Mouse (Mus musculus) monocyte, adult 2 months (primary cell): ENCODE measurements around the gene Gm37240.
A peak's percentile ranks its signal among the peaks of the same experiment; 100 is the strongest.
"Not testable (repeated sequence)": the region's sequence is repeated elsewhere in the genome, so short reads cannot be mapped to it uniquely, and the experiment has no call there.

Experiments
- DNase-seq, 2 experiments: peaks; one replicate each; pipeline ENCODE4 v3.0.0; 2022; ENCODE audit warnings: low spot score in 2 of 2, low read depth in 1 of 2

Gene Gm37240

GRCm38 (mm10) chr3:84582023-84582912 is 1305.0 kb downstream of the Gm37240 start, which contains the start of gene Arfip1:
Gene Arfip1 (minus strand): TSS chr3:84582625.
- peak; percentile 70 to 86 for DNase-seq

GRCm38 (mm10) chr3:84581696-84582022 is 1305.7 kb downstream of the Gm37240 start:
- DNase-seq = no peak

GRCm38 (mm10) chr3:84580716-84581115 is 1306.6 kb downstream of the Gm37240 start:
- no peak for DNase-seq

GRCm38 (mm10) chr3:84570501-84570900 is 1316.8 kb downstream of the Gm37240 start:
- DNase-seq = no peak

GRCm38 (mm10) chr3:84569587-84569986 is 1317.7 kb downstream of the Gm37240 start:
- no peak for DNase-seq

GRCm38 (mm10) chr3:84568540-84568939 is 1318.8 kb downstream of the Gm37240 start:
- DNase-seq = no peak

- DNase-seq = no peak
Observed at GRCm38 (mm10) chr3:84563415-84563814, 1323.9 kb downstream of the Gm37240 start.

- DNase-seq = not testable (repeated sequence)
Observed at GRCm38 (mm10) chr3:84562911-84563310, 1324.4 kb downstream of the Gm37240 start.

- DNase-seq = no peak
Observed at GRCm38 (mm10) chr3:84558301-84558700, 1329.0 kb downstream of the Gm37240 start.

GRCm38 (mm10) chr3:84555780-84556179 is 1331.5 kb downstream of the Gm37240 start:
- no peak for DNase-seq

- no peak for DNase-seq
Observed at GRCm38 (mm10) chr3:84547177-84547576, 1340.1 kb downstream of the Gm37240 start.

- DNase-seq = peak in 1 of 2 experiments; percentile 16
Observed at GRCm38 (mm10) chr3:84542450-84542849, 1344.9 kb downstream of the Gm37240 start.

- DNase-seq = no peak
Observed at GRCm38 (mm10) chr3:84541881-84542280, 1345.4 kb downstream of the Gm37240 start.

- no peak for DNase-seq
Observed at GRCm38 (mm10) chr3:84540640-84541039, 1346.7 kb downstream of the Gm37240 start.

- DNase-seq = no peak
Observed at GRCm38 (mm10) chr3:84536987-84537386, 1350.3 kb downstream of the Gm37240 start.

- DNase-seq = no peak
Observed at GRCm38 (mm10) chr3:84533227-84533626, 1354.1 kb downstream of the Gm37240 start.

- no peak for DNase-seq
Observed at GRCm38 (mm10) chr3:84529021-84529420, 1358.3 kb downstream of the Gm37240 start.

GRCm38 (mm10) chr3:84524952-84525351 is 1362.4 kb downstream of the Gm37240 start:
- DNase-seq = no peak

GRCm38 (mm10) chr3:84516163-84516562 is 1371.2 kb downstream of the Gm37240 start:
- no peak for DNase-seq

- DNase-seq = no peak
Observed at GRCm38 (mm10) chr3:84512774-84513515, 1374.4 kb downstream of the Gm37240 start.

- no peak for DNase-seq
Observed at GRCm38 (mm10) chr3:84505193-84505592, 1382.1 kb downstream of the Gm37240 start.

- DNase-seq = peak in 1 of 2 experiments; percentile 27
Observed at GRCm38 (mm10) chr3:84504291-84504690, 1383.0 kb downstream of the Gm37240 start.
